Mouse (Mus musculus): Measurements from ENCODE around the gene Ucn2. TPM values are rescaled to one million over a fixed set of nuclear protein-coding genes. Genes with fewer than 3 reads are reported as not detected.

The Ucn2 gene
- polyA plus RNA-seq, 1 experiment from 2014 or later, result not detected

- no peak for ATAC-seq
- H3K27ac ChIP-seq (ENCODE audit: low read length), result no peak overlapping the region
- H3K9ac ChIP-seq (ENCODE audit: low read depth, low read length), result no peak overlapping the region
- H3K4me2 ChIP-seq (ENCODE audit: low read depth, low read length), result no peak overlapping the region
- H3K36me3 ChIP-seq (ENCODE audit: control insufficient read depth, insufficient read depth, low read length), result no peaks in the 10 kb centered on the region
- H3K4me3 ChIP-seq (ENCODE audit: low read length), result no peak overlapping the region
- no peaks in the 10 kb centered on the region for H3K27me3 ChIP-seq (replicated peaks; ENCODE audit: control insufficient read depth, insufficient read depth, low read length)
- no peaks in the 10 kb centered on the region for H3K4me1 ChIP-seq (ENCODE audit: control insufficient read depth, insufficient read depth, low read length)
- WGBS, result 80% methylated on average over 4 of the region's 4 CpGs
- H3K9me3 ChIP-seq (ENCODE audit: control insufficient read depth, low read length), result no peaks in the 10 kb centered on the region
Observed at GRCm38 (mm10) chr9:109021428-109021827, 35.6 kb downstream of the Ucn2 start.

DNA sequence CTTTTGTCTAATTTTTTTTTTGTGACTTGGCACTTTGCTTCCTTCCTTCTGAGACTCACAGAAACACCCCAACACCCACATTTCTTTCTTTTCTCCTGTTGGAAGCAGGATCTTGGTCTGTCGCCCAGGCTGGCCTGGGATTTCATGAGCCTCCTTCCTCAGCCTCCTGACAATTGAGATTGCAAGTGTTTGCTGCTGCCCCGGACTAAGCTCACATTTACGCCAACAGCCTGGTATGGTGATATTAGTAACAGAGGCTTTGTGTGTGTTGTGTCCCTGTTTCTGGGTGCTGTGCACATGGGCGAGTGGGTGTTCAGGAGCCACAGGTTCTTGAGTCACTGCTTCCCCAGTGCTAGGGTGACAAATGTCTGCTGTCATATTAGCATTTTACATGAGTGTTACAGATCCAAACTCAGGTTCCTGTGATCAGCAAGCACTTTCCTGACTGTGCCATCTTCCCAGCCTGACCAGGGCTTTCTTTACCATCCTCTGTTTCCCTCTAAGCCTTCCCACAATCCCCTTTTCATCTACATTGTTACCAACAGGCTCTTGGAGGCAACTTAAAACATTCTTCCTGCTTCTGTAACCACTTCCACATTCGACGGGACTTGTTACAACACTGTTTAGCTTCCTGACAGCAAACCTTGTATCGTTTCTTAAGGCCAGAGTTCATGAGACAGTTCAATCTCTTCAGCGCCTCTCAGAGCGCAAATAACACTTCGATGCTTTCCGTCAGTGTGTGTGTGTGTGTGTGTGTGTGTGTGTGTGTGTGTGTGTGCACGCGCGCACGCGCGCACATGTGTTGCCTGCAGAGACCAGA is 37.3 kb downstream of the Ucn2 start:
- Histone ChIP-seq H3K9me3 (ENCODE audit: control insufficient read depth, low read length) (no peaks in the 10 kb centered on the region), H3K4me1 (ENCODE audit: control insufficient read depth, insufficient read depth, low read length) (no peaks in the 10 kb centered on the region), H3K4me3 (ENCODE audit: low read length) (no peak overlapping the region), H3K36me3 (ENCODE audit: control insufficient read depth, insufficient read depth, low read length) (no peaks in the 10 kb centered on the region), H3K27ac (ENCODE audit: low read length) (no peak overlapping the region), H3K4me2 (ENCODE audit: low read depth, low read length) (no peak overlapping the region), H3K27me3 (replicated peaks; ENCODE audit: control insufficient read depth, insufficient read depth, low read length) (no peaks in the 10 kb centered on the region), H3K9ac (ENCODE audit: low read depth, low read length) (no peak overlapping the region)
- 85% methylated on average over 17 of the region's 17 CpGs for WGBS
- no peak for ATAC-seq

DNA sequence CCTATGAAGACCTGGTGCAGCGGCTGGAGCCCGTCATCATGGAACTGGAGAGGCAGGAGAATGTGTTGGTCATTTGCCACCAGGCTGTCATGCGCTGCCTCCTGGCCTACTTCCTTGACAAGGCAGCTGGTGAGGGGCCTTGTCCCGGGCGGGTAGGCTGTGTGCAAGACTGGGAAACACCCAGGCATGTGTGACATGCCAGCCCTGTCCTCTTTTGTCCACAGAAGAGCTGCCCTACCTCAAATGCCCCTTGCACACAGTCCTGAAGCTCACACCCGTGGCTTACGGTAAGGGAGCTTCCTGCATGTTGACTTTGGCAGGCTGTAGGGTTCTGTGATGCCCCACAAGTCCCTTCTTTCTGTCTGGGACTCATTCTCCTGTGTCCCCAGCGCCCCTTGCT is 41.7 kb downstream of the Ucn2 start:
- Histone ChIP-seq H3K9ac (ENCODE audit: low read depth, low read length) (no peak overlapping the region), H3K4me3 (ENCODE audit: low read length) (no peak overlapping the region), H3K27ac (ENCODE audit: low read length) (no peak overlapping the region), H3K27me3 (replicated peaks; ENCODE audit: control insufficient read depth, insufficient read depth, low read length) (no peaks in the 10 kb centered on the region), H3K9me3 (ENCODE audit: control insufficient read depth, low read length) (no peaks in the 10 kb centered on the region), H3K36me3 (ENCODE audit: control insufficient read depth, insufficient read depth, low read length) (no peaks in the 10 kb centered on the region), H3K4me2 (ENCODE audit: low read depth, low read length) (no peak overlapping the region), H3K4me1 (ENCODE audit: control insufficient read depth, insufficient read depth, low read length) (peaks cover 12% of the 10 kb centered on the region; the same call in 1 of the 2 replicates)
- ATAC-seq, result no peak
- 69% methylated on average over 8 of the region's 8 CpGs for WGBS

DNA sequence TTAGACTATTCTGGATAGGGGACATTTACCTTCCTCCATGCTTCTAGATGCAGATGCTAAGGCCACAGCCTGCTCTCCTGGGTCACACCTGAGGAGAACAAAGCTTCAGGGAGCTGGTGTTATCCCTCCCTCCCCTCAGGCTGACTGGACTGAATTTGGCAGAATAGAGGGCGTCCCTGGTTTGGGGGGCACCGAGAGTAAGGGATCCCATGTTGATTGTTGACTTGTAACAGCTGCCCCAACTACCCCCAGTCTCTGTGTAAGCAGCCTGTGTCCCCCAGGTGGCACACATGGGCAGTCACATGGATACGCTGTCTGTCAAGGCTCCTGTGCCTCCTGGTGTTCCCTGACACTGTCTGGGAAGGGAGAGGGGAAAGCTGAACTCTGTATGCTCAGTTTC is 42.6 kb downstream of the Ucn2 start:
- 81% methylated on average over 3 of the region's 3 CpGs for WGBS
- Histone ChIP-seq H3K27ac (ENCODE audit: low read length) (no peak overlapping the region), H3K36me3 (ENCODE audit: control insufficient read depth, insufficient read depth, low read length) (no peaks in the 10 kb centered on the region), H3K27me3 (replicated peaks; ENCODE audit: control insufficient read depth, insufficient read depth, low read length) (no peaks in the 10 kb centered on the region), H3K4me1 (ENCODE audit: control insufficient read depth, insufficient read depth, low read length) (peaks cover 12% of the 10 kb centered on the region; the same call in 1 of the 2 replicates), H3K9ac (ENCODE audit: low read depth, low read length) (no peak overlapping the region), H3K4me3 (ENCODE audit: low read length) (no peak overlapping the region), H3K4me2 (ENCODE audit: low read depth, low read length) (no peak overlapping the region), H3K9me3 (ENCODE audit: control insufficient read depth, low read length) (no peaks in the 10 kb centered on the region)
- no peak for ATAC-seq

- Histone ChIP-seq H3K27ac (ENCODE audit: low read length) (0 out of 2 replicates have a peak overlapping the region, but pooled peaks have one; percentile 21), H3K4me1 (ENCODE audit: control insufficient read depth, insufficient read depth, low read length) (peaks cover 12% of the 10 kb centered on the region; the same call in 1 of the 2 replicates), H3K36me3 (ENCODE audit: control insufficient read depth, insufficient read depth, low read length) (no peaks in the 10 kb centered on the region), H3K27me3 (replicated peaks; ENCODE audit: control insufficient read depth, insufficient read depth, low read length) (no peaks in the 10 kb centered on the region), H3K4me3 (ENCODE audit: low read length) (no peak overlapping the region), H3K9ac (ENCODE audit: low read depth, low read length) (no peak overlapping the region), H3K4me2 (ENCODE audit: low read depth, low read length) (no peak overlapping the region), H3K9me3 (ENCODE audit: control insufficient read depth, low read length) (no peaks in the 10 kb centered on the region)
- WGBS, result 67% methylated on average over 5 of the region's 5 CpGs
- peak; percentile 73 for ATAC-seq
Observed at GRCm38 (mm10) chr9:109028919-109029318, 43.1 kb downstream of the Ucn2 start.

DNA sequence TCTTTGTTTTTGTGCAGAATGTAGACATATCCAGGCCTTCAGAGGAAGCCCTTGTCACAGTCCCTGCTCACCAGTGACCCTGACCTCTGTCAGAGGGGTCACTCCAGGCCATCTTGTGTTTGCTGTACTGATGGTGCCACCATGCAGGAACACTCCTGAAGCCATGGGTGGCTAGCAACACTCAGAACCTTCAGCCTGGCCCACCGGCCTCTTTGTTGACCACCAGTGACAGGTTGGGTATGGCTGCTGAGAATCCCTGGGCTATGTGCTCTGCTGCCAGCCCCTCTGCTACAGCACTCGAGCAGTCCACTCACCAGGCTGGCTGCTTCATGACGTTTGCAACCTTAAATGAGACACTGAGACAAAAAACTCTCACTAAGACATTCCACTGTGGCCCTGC is 44.5 kb downstream of the Ucn2 start:
- no peak for ATAC-seq
- Histone ChIP-seq H3K9me3 (ENCODE audit: control insufficient read depth, low read length) (no peaks in the 10 kb centered on the region), H3K27ac (ENCODE audit: low read length) (no peak overlapping the region), H3K36me3 (ENCODE audit: control insufficient read depth, insufficient read depth, low read length) (no peaks in the 10 kb centered on the region), H3K4me2 (ENCODE audit: low read depth, low read length) (no peak overlapping the region), H3K27me3 (replicated peaks; ENCODE audit: control insufficient read depth, insufficient read depth, low read length) (no peaks in the 10 kb centered on the region), H3K4me1 (ENCODE audit: control insufficient read depth, insufficient read depth, low read length) (peaks cover 12% of the 10 kb centered on the region; the same call in 1 of the 2 replicates), H3K4me3 (ENCODE audit: low read length) (no peak overlapping the region), H3K9ac (ENCODE audit: low read depth, low read length) (no peak overlapping the region)
- 65% methylated on average over 3 of the region's 3 CpGs for WGBS

GRCm38 (mm10) chr9:109031001-109031400 is 45.2 kb downstream of the Ucn2 start:
- no peak overlapping the region for H3K9ac ChIP-seq (ENCODE audit: low read depth, low read length)
- H3K4me3 ChIP-seq (ENCODE audit: low read length), result no peak overlapping the region
- no peaks in the 10 kb centered on the region for H3K27me3 ChIP-seq (replicated peaks; ENCODE audit: control insufficient read depth, insufficient read depth, low read length)
- H3K27ac ChIP-seq (ENCODE audit: low read length), result no peak overlapping the region
- no peak overlapping the region for H3K4me2 ChIP-seq (ENCODE audit: low read depth, low read length)
- H3K4me1 ChIP-seq (ENCODE audit: control insufficient read depth, insufficient read depth, low read length), result peaks cover 12% of the 10 kb centered on the region; the same call in 1 of the 2 replicates
- ATAC-seq, result no peak
- H3K36me3 ChIP-seq (ENCODE audit: control insufficient read depth, insufficient read depth, low read length), result no peaks in the 10 kb centered on the region
- 93% methylated on average over 7 of the region's 7 CpGs for WGBS
- no peaks in the 10 kb centered on the region for H3K9me3 ChIP-seq (ENCODE audit: control insufficient read depth, low read length)

DNA sequence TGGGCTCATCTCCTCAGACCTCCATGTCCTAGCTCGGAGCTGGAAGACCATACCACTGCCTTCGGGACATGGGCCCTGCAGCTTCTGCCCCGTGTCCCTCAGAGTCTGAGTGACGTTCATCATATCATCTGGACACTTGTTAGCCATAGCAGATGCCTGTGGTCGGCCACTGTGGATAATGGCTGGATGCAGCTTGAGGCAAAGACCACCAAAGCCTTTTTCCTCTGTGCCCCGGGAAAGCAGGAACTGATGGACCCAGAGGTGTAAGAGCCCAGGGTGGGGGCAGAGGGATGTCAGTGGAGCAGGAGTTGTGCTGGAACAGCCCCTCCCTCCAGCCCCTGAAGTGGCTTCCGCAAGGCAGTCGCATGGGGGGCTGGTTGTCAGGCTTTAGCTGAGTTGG is 45.9 kb downstream of the Ucn2 start:
- H3K9me3 ChIP-seq (ENCODE audit: control insufficient read depth, low read length), result no peaks in the 10 kb centered on the region
- H3K36me3 ChIP-seq (ENCODE audit: control insufficient read depth, insufficient read depth, low read length), result no peaks in the 10 kb centered on the region
- peaks cover 12% of the 10 kb centered on the region; the same call in 1 of the 2 replicates for H3K4me1 ChIP-seq (ENCODE audit: control insufficient read depth, insufficient read depth, low read length)
- no peak for ATAC-seq
- 86% methylated on average over 8 of the region's 8 CpGs for WGBS
- no peaks in the 10 kb centered on the region for H3K27me3 ChIP-seq (replicated peaks; ENCODE audit: control insufficient read depth, insufficient read depth, low read length)
- H3K4me2 ChIP-seq (ENCODE audit: low read depth, low read length), result no peak overlapping the region
- no peak overlapping the region for H3K4me3 ChIP-seq (ENCODE audit: low read length)
- H3K27ac ChIP-seq (ENCODE audit: low read length), result no peak overlapping the region
- H3K9ac ChIP-seq (ENCODE audit: low read depth, low read length), result no peak overlapping the region

DNA sequence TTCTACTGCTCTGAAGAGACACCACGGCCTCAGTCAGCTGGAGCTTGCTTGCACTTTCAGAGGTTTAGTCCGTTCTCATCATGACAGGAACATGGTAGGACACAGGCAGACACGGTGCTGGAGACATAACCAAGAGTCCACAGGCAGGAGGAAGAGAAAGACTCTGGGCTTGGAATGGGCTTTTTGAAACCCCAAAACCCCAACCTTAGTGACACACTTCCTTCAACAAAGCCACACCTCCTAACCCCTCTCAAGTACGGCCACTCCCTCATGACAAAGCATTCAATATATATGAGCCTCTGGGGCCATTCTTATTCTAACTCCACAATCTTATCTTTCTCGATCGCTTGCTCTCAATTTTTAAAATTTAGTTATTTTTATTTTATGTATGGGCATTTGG is 46.6 kb downstream of the Ucn2 start:
- 80% methylated on average over 6 of the region's 6 CpGs for WGBS
- Histone ChIP-seq H3K4me1 (ENCODE audit: control insufficient read depth, insufficient read depth, low read length) (peaks cover 12% of the 10 kb centered on the region; the same call in 1 of the 2 replicates), H3K9ac (ENCODE audit: low read depth, low read length) (no peak overlapping the region), H3K4me2 (ENCODE audit: low read depth, low read length) (no peak overlapping the region), H3K36me3 (ENCODE audit: control insufficient read depth, insufficient read depth, low read length) (no peaks in the 10 kb centered on the region), H3K9me3 (ENCODE audit: control insufficient read depth, low read length) (no peaks in the 10 kb centered on the region), H3K27ac (ENCODE audit: low read length) (no peak overlapping the region), H3K4me3 (ENCODE audit: low read length) (no peak overlapping the region), H3K27me3 (replicated peaks; ENCODE audit: control insufficient read depth, insufficient read depth, low read length) (no peaks in the 10 kb centered on the region)
- no peak for ATAC-seq
